Mouse (Mus musculus): Measurements from ENCODE around the gene Eif2d.

Gene Eif2d

DNA sequence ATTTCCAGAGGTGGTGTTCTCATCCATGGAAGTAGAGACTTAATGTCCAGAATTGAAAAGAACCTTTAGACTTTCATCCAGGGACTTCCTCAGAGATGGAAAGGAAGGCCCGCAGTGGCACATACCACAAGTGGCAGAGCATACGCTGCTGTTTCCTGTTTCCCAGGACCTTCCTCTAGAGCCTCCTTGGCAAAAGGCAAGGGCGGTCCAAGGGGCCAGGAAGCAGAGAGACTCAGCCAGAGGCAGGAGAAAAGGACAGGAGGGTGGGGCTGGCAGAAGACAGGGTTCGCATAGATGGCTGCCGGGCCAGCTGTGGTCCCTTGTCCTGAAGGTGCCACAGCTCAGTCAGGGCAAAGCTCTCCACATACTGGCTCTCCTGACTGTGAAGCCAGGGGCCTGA, 60.0 kb downstream of the Eif2d start:
- no peak for DNase-seq (ENCODE audit: extremely low spot score, low spot score)

DNA sequence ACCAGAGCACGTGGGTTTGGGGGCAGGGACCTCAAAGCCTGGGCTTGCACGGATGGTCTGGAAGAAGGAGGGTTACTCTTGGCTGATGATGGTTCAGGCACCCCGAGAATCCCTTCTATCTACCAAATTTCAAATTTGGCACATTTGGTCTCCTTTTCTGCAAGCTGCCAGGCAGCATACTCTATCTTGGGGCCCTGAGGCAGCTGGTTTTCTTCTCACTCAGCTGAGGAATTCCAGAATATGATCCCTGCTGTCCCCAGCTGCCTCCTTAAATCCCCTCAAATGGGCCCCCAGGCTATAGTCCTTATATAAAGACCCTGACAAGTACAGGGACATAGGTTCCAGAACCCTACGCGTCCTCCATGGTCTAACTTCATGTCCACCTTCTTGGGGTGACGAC, 60.4 kb downstream of the Eif2d start:
- no peak for DNase-seq (ENCODE audit: extremely low spot score, low spot score)

DNA sequence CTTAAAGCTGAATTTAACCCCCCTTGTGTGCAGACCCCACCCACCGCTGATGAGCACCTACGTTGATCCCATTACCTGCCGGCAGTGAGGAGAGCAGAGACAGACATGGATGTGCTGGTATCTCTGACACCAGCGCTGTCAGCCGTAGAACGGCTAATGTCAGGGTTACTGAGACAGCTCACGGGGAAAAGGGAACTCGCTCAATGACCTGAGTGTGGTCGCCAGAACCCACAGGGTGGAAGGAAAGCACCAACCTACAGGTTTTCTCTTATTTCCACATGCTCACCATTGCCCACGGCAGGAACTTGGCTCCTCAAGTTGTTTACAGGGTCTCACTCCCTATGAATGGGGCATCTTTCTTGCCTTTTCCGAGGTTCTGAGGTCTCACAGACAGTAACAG, 66.0 kb downstream of the Eif2d start:
- DNase-seq (ENCODE audit: extremely low spot score, low spot score) = no peak

DNA sequence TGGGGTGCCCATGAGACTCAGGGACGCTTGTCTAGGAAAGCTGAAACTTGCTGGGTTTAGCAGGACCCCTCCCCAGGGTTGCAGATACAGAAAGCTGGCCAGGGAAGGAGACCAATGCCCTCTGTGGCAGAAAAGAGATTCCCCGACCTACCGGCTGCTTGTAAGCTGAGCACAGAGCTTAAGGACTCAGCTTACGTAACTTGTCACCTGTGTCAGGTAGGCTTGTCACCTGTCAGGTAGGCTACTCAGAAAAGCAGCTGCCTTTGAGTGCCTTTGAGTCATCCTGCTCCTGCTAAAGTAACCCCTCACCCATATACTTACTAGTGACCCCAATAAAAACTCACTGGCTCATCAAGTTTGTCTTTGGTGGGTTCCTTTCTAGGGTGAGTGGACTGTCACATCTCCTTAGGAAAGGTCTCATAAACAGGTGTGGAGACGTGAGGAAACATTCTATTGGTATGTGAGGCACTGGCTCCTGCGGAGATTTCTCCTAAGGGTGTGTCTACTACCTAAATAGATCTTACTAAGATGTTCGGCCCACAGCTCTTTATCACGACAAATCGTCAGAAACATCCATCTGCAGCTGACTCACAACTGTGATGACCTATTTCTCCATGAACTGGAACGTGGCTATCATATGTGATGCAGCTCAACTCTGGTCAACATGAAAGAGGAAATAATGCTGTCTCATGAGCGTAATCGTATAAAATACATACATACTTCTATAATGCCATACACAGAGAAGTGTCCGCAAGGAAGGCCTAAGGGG, 69.0 kb downstream of the Eif2d start:
- no peak for DNase-seq (ENCODE audit: extremely low spot score, low spot score)

DNA sequence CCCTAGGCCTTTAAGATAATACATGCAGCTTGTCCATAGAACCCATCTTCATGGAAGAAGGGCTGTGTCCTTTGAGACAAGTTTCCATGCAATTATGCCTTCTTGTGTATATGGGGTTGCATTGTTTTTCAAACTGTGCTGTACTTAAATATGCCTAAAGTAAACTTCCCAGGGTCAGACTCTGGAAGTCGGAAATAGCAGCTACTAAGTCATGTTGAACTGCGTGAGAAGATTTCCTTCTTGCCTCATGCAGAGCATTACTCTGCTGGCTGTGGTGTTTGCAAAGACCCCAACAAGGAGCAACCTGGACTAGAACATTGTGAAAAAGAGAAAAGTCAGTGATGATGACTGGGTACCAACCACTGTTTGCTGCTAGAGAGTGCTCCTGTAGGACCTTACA, 70.4 kb downstream of the Eif2d start:
- no peak for DNase-seq (ENCODE audit: extremely low spot score, low spot score)

DNA sequence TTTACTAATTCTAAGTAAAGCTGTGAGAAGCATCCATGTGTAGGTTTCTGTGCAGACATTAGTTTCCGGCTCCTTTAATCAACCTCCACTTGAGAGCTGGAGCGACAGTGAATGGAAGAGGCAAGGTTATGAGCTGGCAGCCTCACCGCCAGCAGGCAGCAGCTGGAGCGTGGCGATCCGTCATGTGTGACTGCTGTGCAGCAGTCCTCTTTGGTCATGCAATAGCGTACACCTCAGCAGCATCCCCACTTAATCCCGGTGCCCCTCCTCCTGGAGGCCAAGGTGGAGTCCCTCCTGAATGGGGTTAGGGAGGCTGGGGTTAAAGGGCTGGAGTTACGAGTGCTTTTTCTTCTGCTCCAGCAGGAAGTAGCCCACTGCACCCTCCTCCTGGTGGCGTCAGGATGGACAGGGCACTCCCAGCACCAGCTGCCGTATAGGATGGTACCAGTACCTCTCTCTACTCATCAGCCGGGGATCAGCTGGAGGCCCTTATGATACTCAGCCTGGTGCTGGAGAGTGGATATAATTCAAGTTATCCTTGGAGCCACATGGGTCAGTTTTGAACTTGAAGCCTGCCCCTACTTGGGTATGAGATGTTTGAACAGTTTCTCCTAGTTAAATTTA, 72.0 kb downstream of the Eif2d start:
- DNase-seq (ENCODE audit: extremely low spot score, low spot score) = no peak

DNA sequence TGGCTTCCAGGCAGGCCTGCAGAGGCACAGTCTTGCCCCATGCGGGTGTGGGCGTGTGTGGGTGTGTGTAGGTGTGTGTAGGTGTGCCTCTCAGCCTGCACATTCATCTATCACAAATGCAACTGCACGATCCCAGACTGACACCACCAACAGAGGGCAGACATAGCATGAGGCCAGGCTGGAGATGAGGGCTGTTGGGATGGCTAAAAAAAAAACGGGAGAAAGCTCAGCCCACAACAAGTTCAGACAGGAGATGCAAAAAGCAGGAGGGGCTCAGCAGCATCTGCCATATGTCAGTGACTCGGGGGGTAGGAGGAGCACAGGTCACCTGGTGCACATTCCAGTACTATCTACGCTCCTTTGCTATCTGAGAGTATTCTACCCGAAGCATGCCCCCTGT, 75.2 kb downstream of the Eif2d start:
- DNase-seq (ENCODE audit: extremely low spot score, low spot score) = no peak

DNA sequence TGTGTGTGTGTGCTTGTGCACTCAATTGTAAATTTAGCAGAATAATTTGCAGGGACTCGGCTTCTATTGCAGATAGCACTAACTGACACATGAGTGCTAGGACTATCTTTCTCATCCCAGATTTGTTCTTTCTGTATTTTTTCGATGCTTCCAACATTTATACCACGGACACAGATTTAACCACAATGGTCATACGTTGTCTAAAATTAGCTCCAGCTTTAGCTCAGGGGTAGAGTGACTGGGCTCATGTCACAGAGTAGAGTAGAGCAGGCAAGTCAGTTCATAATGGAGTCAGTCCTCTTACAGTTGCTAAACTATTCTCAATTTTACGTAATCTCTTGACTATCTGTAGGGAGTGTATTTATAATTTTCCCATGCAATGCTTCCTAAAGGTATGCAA, 75.7 kb downstream of the Eif2d start:
- no peak for DNase-seq (ENCODE audit: extremely low spot score, low spot score)

DNA sequence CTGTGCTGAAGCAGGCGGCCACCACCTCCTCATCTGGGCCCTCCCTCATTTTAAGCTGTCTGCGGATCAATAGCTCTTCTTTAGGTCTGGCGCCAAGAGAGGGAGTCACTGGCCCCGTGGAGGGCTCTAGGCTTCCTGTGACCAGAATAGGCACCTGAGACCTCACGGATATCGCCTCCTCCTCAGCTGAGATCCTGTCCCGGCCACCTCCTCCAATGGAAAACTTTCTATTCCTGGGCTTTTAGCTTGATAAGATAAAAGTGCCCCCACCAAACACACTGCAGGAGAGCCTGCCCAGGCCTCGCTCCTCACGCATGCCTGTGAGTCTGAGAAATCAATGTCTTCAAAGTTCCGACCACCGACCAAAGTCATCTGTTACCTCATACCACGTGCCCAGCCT, 80.5 kb downstream of the Eif2d start:
- DNase-seq (ENCODE audit: extremely low spot score, low spot score) = no peak

DNA sequence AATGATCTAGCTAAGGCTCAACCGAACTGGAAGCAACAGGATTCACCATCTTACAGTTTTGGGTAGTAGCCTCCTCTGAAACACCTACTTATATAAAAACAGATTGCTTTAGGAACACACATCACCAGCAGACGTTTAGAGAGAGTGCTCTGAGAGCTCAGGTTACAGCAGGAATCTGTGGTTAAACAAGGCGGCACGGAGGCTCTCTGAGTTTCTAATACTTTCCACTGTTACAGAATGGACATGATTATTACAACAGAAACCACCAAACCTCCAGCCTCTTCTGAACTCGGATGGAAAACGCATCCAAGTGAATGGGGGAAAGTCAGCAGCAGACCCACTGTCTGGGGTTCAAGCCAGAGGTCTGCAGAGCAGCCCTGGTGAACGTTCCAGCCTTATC, 83.1 kb downstream of the Eif2d start:
- DNase-seq (ENCODE audit: extremely low spot score, low spot score) = no peak

Data from neural tube, embryonic 10.5 days (tissue).